Mouse (Mus musculus) regulatory T cell (primary cell): Measurements from ENCODE around the gene Sypl2.

Source experiments
- in situ Hi-C: fragments of 300-600 bp; cut with MboI, MseI; formaldehyde crosslinking; loops from one replicate; pipeline ENCODE4 v1.15.1; 2025; ENCODE audit warnings: high pct_unique_total_duplicates

Gene Sypl2

GRCm38 (mm10) chr3:108205601-108206000, 20.8 kb downstream of the Sypl2 start:
- in situ Hi-C loops, result no loop called here

- in situ Hi-C loops, result no loop called here
Observed at GRCm38 (mm10) chr3:108204470-108204869, 22.0 kb downstream of the Sypl2 start.

GRCm38 (mm10) chr3:108203621-108204325, 22.7 kb downstream of the Sypl2 start:
- in situ Hi-C loops, result no loop called here

- in situ Hi-C loops, result no loop called here
Observed at GRCm38 (mm10) chr3:108203212-108203611, 23.2 kb downstream of the Sypl2 start.

- in situ Hi-C loops, result no loop called here
Observed at GRCm38 (mm10) chr3:108202506-108202905, 23.9 kb downstream of the Sypl2 start.

- in situ Hi-C loops, result no loop called here
Observed at GRCm38 (mm10) chr3:108200329-108201323, 25.8 kb downstream of the Sypl2 start, which contains the start of gene Cyb561d1. Cyb561d1 (minus strand) TSS chr3:108201212.

GRCm38 (mm10) chr3:108199231-108199630, 27.2 kb downstream of the Sypl2 start:
- in situ Hi-C loops, result no loop called here

- in situ Hi-C loops, result no loop called here
Observed at GRCm38 (mm10) chr3:108197066-108197497, 29.4 kb downstream of the Sypl2 start.

GRCm38 (mm10) chr3:108195941-108196590, 30.4 kb downstream of the Sypl2 start:
- in situ Hi-C loops, result no loop called here

- in situ Hi-C loops, result no loop called here
Observed at GRCm38 (mm10) chr3:108195287-108195686, 31.2 kb downstream of the Sypl2 start.

GRCm38 (mm10) chr3:108193686-108194085, 32.8 kb downstream of the Sypl2 start:
- in situ Hi-C loops, result no loop called here

- in situ Hi-C loops, result no loop called here
Observed at GRCm38 (mm10) chr3:108189897-108190296, 36.6 kb downstream of the Sypl2 start.

GRCm38 (mm10) chr3:108188716-108189490, 37.5 kb downstream of the Sypl2 start:
- in situ Hi-C loops, result no loop called here

GRCm38 (mm10) chr3:108187111-108187795, 39.2 kb downstream of the Sypl2 start:
- in situ Hi-C loops, result no loop called here

GRCm38 (mm10) chr3:108186098-108187047, 40.1 kb downstream of the Sypl2 start, which contains the start of gene Amigo1:
Amigo1 (plus strand) TSS chr3:108186335.
- in situ Hi-C loops, result no loop called here

- in situ Hi-C loops, result no loop called here
Observed at GRCm38 (mm10) chr3:108185460-108186097, 40.9 kb downstream of the Sypl2 start.

GRCm38 (mm10) chr3:108184742-108185141, 41.7 kb downstream of the Sypl2 start:
- in situ Hi-C loops, result no loop called here

- in situ Hi-C loops, result no loop called here
Observed at GRCm38 (mm10) chr3:108180514-108180913, 45.9 kb downstream of the Sypl2 start.
